Mouse (Mus musculus): ENCODE measurements around the gene Gpr176.

Gene Gpr176

GRCm38 (mm10) chr2:118372561-118372900, 688 bp downstream of the Gpr176 start:
- DNase-seq, result no peak

- no peak for DNase-seq
Measured at GRCm38 (mm10) chr2:118371841-118372240, 1.4 kb downstream of the Gpr176 start.

- no peak for DNase-seq
Measured at GRCm38 (mm10) chr2:118355138-118355719, 18.0 kb downstream of the Gpr176 start.

GRCm38 (mm10) chr2:118353916-118354403, 19.3 kb downstream of the Gpr176 start:
- peak; percentile 71 for DNase-seq

- no peak for DNase-seq
Measured at GRCm38 (mm10) chr2:118353498-118353897, 19.7 kb downstream of the Gpr176 start.

- peak; percentile 25 for DNase-seq
Measured at GRCm38 (mm10) chr2:118345535-118345934, 27.7 kb downstream of the Gpr176 start.

GRCm38 (mm10) chr2:118343897-118344296, 29.3 kb downstream of the Gpr176 start:
- DNase-seq, result no peak

GRCm38 (mm10) chr2:118341295-118341694, 31.9 kb downstream of the Gpr176 start:
- no peak for DNase-seq

- peak; percentile 28 for DNase-seq
Measured at GRCm38 (mm10) chr2:118336084-118336483, 37.1 kb downstream of the Gpr176 start.

GRCm38 (mm10) chr2:118322663-118323062, 50.6 kb downstream of the Gpr176 start:
- peak; percentile 23 for DNase-seq

GRCm38 (mm10) chr2:118321804-118322203, 51.4 kb downstream of the Gpr176 start:
- no peak for DNase-seq

- no peak for DNase-seq
Measured at GRCm38 (mm10) chr2:118321094-118321493, 52.1 kb downstream of the Gpr176 start.

GRCm38 (mm10) chr2:118320519-118320918, 52.7 kb downstream of the Gpr176 start:
- DNase-seq, result peak; percentile 40

- DNase-seq, result no peak
Measured at GRCm38 (mm10) chr2:118319176-118319575, 54.0 kb downstream of the Gpr176 start.

GRCm38 (mm10) chr2:118316939-118317338, 56.3 kb downstream of the Gpr176 start:
- peak; percentile 30 for DNase-seq

- DNase-seq, result no peak
Measured at GRCm38 (mm10) chr2:118315656-118316402, 57.4 kb downstream of the Gpr176 start.

GRCm38 (mm10) chr2:118307561-118307960, 65.7 kb downstream of the Gpr176 start:
- DNase-seq, result peak; percentile 27

- no peak for DNase-seq
Measured at GRCm38 (mm10) chr2:118306966-118307365, 66.3 kb downstream of the Gpr176 start.

GRCm38 (mm10) chr2:118306522-118306895, 66.7 kb downstream of the Gpr176 start:
- no peak for DNase-seq

- no peak for DNase-seq
Measured at GRCm38 (mm10) chr2:118305827-118306521, 67.2 kb downstream of the Gpr176 start.

- DNase-seq, result no peak
Measured at GRCm38 (mm10) chr2:118303456-118303855, 69.8 kb downstream of the Gpr176 start.

- DNase-seq, result no peak
Measured at GRCm38 (mm10) chr2:118301656-118302055, 71.6 kb downstream of the Gpr176 start.

GRCm38 (mm10) chr2:118301041-118301545, 72.1 kb downstream of the Gpr176 start:
- no peak for DNase-seq

- no peak for DNase-seq
Measured at GRCm38 (mm10) chr2:118299981-118300380, 73.2 kb downstream of the Gpr176 start.

All from retina, postnatal 1 day (tissue).